Mouse (Mus musculus) spleen, postnatal 36 days (tissue): Measurements from ENCODE around the gene Itln1.

ENCODE experiments used
- DNase-seq, 2 experiments: peaks; one replicate each; pipeline ENCODE4 v3.0.0; 2022; ENCODE audit warnings: low spot score in 2 of 2, mixed read lengths in 1 of 2

Gene Itln1

DNA sequence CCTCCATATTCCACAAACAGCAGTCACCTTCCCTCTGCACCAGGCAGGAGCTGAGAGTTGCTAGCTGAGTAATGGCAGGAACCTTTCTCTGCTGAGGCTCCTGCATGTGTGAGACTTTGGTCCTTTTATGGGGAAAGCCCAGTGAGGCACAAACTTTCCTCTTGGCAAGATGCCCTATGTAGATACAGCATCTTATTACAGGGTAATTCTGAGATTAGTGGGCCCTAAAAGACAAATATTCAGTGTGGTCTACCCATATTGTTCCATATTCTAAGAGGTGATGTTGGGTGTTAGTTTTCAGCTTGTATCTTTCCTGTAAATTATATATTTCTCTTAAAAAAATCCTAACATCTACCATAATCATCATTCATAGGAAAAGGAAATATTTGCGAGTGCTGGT is at the start of gene Itln1:
Gene Itln1, minus strand, starts transcription at position 101 of the 400 bp plus-strand sequence.
- no peak for DNase-seq

DNA sequence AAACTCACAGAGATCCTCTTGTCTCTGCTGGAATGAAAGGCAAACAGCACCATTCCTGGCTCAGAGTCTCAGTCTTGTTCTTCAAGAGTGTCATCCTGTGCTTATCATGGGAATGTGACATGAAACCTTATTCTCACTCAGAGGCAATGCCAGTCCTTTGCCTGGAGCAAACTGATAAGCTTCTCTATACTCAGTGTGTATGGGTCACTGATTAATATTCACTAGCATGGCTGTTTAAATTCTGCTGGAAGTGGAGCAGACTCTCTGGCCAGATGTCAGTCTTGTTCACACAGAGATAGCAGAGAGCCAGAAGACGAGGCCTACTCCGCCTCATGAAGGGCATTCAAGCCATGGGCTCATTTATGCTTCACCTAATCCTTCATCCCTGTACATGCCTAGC is 49.5 kb upstream of the Itln1 start:
- DNase-seq, result no peak

DNA sequence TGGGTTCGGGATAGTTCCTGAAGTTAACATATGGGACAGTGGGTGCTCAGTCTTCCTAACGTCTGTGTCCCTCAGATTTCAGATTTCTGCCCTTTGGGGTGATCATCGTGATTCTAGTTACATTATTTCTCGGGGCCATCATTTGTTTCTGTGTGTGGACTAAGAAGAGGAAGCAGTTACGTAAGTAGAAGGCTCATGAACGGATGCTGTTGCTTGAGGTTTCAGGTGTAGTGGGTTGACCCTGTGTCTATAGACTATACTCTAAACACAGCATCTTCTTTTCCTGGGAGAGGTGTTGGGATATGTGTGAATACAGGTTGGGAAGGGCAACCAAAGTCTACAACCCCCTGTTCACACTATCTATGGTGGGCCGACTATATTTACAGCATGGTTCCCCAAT is 42.1 kb upstream of the Itln1 start:
- no peak for DNase-seq

DNA sequence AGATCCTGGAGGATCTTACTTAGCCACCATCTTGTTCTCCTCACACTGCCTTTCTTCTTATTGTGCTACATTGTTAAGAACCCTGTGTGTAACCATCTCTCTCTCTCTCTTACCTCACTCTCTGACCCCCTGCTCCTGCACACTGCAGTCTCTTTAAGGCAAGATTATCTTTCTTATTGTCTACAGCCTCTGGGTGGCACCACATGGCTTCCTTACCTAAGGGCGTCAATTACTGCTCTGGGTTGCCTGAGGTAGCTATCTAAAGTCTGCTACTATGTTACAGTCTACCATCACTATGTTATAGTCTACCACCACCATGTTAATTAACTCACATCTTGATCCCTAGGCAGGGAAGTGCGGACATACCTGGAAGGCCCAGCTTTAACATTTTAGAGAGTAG is 33.3 kb upstream of the Itln1 start:
- no peak for DNase-seq

DNA sequence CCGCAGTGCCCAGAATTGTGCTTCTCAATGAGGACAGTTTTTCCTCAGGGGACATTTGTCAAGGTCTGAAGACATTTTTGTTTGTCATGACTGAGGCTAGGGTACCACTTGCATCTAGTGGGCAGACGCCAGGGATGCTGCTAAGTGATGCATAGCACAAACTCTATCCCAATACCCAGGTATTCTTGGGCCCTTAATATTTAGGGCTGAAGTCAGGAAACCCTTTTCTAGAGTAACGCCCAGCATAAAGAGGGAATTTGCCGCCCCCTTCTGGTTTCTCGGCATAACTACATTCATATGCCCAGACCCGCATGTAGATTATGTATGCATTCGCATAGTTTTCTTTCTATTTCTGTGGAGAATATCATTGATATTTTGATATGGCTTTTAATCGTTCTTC is 31.7 kb upstream of the Itln1 start:
- peak; percentile 57 to 61 for DNase-seq

DNA sequence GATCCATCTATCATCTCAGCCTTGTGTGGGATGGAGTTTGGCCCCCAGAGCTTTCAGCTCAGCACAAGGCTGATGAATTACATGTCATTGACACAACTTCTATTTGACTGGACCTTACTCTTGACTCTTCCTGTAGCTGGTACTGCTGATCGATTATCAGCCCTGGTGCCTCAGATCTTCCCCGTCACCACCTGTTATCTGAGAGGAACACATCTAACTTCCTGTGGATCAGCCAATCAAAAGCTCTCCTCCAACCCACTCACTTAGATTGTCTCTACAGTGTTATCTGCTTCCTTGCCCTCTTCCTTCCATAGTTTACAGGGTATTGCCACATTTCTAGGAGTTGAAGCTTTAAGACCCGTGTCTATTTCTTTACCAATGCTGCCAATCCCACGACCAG is 30.8 kb upstream of the Itln1 start:
- no peak for DNase-seq

DNA sequence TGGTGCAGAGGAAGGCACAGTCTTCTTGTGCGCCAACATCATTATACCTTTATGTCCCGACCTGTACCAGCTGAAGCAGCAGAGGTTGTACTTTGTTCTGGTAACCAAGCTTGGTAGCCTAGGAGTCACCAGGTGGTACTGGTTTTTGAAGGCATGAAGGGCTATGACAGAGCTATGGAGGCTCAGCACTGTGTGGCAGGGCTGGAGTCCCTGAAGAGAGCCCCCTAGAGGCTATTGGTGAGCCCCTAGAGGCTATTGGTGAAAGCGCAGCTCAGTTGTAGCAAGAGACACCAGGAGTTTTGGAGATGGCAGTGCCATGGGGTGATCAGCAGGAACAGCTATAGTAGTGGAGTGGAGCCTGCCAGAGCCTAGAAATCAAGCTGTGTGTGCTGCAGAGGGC is 29.2 kb upstream of the Itln1 start:
- DNase-seq, result peak; percentile 45 to 48

DNA sequence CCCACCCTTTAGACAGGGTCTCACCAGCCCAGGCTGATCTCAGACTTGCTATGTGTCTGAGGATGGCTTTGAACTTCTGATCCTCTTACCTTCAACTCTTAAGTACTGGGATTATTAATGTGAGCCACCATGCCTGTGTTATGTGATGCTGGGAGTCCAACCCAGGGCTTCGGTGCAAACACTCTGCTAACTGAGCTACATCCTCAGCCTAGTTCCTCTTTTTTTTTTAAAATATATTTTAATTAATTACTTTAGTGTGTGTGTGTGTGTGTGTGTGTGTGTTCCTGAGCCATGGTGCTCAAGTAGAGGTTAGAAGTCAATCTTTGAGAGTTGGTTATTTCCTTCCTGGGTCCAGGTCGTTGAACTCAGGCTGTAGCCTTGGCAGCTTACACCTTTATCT is 27.9 kb upstream of the Itln1 start:
- DNase-seq, result peak in 1 of 2 experiments; percentile 46

DNA sequence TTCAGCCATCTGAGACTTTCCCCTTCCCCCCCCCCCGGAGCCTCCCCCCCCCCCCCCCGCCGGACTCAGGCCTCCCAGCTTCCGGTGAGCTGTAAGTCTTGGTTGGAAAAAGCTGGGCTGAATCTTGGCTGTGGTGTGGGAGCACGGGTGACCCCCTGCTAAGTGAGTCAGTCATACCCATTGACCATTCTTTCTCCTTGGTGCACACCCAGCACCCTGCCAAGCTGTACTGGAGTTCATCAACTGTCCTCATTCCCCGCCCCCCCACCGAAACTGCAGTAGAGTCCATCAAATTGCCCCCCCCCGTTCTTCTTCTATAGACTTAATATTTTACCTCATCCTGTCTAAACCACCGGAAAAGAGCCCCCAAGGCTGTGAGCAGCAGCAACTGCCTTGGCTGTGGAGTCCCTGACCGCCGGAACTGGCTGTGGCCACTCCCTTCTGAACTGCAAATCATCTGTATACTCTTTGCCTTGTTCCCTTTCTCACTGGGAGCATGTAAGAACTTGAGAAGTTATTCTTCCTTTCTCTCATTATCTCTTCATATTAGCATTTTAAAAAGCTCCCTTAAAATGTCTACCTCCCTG is 26.6 kb upstream of the Itln1 start:
- peak; percentile 66 to 70 for DNase-seq

DNA sequence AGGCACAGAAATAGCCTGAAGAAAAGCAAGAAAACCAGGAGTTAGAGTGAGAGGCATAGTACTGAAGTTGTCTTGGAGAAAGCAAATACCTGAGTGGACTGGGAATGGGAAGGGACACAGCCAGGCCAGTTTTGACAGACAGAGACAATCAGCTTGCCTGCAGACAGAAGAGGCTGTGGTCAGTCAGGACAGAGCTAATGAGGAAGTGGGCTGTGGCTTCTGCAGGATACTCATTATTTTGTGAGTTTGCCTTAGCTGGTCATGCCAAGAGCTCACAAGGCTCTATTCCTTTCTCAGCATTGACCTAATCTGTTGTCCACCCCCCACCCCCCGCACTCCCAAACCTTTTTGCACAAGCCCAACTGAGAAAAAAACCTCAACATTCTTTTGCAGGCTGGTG is 26.1 kb upstream of the Itln1 start:
- DNase-seq, result peak in 1 of 2 experiments; percentile 44

DNA sequence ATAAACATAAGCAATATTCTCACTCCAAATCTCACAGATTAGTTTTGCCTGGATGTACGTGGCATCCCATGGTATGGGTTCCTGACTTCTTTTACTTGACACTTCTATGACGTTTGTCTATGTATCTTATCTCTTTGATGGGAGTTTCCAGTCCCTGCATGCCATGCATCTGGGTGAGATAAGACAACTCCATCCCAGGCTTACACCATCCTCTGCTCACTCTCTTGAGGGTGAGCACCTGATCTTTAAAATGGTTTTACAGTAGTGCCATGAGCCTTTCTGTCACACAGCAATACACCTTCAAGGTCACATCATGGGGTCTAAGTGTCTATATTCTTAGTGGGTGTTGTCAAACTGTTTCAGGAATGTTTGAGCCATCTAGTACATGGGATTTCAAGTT is 25.2 kb upstream of the Itln1 start:
- DNase-seq, result no peak

DNA sequence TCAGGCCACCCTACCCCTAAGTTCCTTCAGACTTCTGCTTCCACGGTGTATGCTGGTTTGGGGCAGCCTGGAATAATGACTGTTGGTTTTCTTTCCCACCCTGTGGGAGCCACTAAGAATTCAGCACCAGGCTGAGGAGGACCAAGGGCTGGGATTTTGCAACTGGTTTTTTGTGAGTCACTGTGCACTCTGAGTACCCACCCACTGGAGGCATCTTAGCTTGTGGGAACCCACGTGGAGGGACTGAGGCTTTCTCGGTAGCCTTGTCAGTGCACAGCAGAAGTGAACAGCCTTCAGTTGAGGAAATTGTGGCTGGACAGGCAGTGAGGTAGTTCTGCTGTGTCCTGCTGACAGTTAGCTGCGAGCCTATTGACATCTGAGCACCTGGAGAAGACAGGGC is 23.8 kb upstream of the Itln1 start, which contains the start of gene Cd244a:
Gene Cd244a, plus strand, starts transcription at position 296 of the 400 bp plus-strand sequence.
- peak; percentile 56 to 57 for DNase-seq

DNA sequence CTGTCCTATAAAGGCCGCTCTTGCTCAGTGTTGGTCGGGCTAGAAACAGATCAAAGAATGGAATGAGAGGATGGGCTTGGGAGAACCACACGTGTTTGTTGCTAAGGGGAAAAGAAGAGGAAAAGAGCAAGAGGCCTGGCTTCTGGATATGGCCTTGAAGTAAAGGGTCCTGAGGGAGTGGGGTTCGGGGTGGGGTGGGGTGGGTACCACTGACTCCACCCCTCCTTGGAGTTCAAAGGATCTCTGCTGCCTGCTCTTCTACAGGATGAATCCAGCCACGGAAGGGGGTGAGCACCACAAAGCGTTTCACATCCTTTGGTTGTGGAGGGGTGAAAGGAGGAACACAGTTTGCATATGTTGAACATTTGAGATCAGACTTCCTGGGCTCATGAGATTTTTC is 23.3 kb upstream of the Itln1 start:
- peak in 1 of 2 experiments; percentile 30 for DNase-seq

DNA sequence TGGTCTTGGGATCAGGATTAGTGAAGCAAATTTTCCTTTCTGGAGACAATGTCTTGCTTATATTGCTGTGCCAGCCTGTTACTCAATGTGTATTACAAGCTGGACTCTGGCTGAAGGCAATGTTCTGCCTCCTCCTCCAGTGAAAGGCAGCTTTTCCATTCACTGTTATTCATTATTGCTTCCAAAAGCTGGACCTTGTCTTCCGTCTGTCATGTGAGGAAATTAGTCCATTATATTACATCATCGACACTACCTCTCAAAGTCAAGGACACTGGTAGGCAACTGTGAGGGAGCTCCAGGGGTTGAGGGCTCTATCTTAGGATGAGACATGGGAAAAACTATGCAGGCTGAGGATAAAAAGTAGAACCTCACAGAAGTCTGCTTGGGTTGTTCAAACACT is 21.3 kb upstream of the Itln1 start:
- no peak for DNase-seq

DNA sequence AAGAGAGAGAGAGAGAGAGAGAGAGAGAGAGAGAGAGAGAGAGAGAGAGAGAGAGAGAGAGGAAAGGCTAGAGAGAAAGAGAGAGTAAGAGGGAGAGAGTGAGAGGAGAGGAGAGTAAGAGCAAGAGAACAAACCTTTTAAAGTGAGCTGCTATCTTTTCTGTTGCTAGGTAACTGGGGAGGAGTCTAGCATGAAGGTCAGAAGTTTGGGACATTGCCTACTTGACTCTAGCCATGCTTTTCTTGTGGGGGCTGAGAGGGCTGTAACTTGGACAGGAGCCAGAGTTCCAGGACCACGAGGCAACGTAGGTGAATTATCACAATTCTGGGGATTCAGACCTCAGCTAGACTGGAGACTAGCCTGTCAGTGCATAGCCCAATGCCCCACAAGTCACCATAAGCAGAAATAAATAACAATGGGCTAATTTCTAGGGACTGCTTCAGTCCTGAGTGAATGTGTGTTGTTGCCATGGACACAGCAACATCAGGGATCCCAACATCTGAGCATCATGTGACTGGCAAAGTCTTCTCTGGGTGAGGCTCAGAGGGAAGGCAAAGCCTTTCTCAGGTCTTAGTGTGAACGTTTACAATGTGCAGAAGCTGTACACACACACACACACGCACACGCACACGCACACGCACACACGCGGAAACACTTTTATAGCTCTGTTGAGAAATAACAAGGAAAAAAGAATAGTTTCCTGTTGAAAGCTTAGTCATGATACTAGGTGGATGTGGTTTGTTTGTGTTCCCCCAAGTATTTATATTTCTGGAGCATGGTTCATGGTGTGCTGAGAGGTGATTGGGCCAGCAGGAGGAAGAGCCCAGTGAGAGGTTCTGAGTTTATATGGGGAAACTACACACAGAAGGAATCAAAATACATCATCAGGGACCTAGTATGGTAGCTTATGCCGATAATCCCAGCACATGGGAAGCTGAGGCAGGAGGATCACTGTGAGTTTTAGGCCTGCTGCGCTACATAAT is 18.6 kb upstream of the Itln1 start:
- DNase-seq, result no peak

DNA sequence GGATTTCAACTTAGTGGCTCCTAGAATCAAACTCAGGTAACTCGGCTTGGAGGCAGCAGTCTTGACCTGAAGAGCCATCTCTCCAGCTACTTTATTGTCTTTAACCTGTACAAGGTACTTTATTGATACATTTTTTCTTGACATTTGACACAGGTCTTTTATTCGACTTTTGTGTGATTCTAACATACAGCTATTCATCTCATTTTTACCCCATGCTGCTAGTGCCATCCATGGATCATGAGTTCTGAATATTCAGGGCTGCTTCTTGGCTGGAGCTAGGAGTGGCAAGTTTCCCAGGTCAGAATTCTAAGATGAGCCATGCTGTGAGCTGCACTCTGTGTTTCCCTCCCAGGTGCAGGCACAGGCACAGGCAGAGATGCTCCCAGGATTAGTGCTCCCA is 17.1 kb upstream of the Itln1 start:
- no peak for DNase-seq

DNA sequence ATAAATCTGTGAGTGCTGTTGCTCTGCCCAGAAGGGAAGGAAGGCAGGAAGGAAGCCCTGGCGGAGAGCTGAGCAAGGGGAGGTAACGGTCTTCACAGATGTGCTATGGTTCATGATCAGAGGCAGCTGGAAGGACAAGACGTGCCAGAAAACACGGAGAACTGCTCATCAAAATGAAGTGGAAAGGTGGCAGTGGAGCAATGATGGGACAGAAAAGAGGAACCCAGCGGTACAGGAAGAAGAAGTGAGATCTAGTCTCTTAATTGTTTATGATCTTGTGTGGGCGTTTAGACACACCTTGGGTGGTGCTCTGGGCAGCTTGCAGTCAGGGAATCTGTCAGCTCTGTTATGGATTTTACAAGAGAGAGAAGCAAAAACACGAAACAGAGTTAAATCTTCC is 16.2 kb upstream of the Itln1 start:
- peak; percentile 77 to 80 for DNase-seq

DNA sequence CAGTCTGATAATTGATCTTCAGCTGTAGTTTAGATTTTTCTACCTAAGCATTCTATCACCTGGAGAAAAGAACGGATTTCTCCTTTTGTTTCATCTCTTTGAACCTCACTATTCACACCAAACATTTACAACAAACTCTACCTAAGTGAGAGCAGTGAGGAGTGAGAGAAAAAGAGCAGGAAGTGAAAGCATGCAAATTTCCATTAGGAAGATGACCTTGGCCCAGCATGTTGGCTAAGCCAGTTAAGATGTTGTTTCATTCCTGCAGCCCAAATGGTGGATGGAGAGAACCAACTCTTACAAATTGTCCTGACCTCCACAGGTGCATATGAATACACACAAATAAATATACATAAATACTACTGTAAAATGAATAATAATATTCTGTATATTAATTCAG is 5.6 kb upstream of the Itln1 start:
- no peak for DNase-seq

DNA sequence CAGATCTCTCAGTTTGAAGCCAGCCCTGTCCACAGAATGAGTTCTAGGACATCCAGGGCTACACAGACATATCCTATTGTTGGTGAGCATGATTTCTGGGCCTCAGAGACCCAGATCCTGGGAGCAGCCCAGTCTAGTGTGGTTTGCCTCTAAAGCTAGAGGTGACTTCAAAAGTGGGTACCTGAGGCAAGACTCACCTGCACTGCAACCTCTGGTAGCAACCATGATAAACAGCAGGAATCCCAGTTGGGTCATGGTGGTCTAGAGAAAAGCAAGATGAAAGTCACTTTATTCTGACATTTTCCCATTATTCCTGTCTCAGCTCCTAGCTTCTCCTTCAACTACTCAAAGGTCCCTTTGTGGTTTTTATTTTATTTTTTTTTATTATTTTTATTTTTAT is 537 bp downstream of the Itln1 start:
- no peak for DNase-seq

DNA sequence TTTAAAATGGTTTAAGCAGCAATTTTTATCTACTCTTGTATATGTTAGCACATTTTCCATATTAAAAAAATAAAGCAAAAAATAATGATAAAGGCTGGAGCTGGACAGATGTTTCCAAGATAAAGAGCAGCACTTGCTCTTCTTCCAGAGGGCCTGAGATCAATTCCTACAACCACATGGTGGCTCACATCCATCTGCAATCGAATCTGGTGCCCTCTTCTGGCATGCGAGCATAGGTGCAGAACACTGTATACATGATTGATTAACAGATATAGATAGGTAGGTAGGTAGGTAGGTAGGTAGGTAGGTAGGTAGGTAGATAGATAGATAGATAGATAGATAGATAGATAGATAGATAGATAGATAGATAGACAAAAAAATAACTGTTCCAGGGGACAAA is 2.3 kb downstream of the Itln1 start:
- DNase-seq, result no peak

DNA sequence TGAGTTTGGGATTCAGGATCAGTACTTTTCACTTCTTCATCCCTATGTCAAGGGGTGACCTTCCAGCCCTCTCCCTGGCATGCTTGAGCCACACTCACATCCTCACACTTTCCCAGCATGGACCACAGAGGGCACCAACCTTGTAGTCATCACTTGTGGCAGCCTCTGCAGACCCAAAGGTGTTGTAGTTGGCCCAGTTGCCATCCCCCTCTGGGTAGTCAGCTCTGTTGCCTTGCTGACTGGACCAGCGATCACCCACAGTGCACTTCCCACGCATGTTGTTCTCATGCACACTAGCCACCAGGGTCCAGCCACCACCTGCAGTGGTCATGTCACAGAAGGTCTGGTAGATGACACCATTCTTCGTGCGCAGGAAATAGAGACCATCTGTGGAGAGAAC is 3.7 kb downstream of the Itln1 start:
- DNase-seq, result no peak

DNA sequence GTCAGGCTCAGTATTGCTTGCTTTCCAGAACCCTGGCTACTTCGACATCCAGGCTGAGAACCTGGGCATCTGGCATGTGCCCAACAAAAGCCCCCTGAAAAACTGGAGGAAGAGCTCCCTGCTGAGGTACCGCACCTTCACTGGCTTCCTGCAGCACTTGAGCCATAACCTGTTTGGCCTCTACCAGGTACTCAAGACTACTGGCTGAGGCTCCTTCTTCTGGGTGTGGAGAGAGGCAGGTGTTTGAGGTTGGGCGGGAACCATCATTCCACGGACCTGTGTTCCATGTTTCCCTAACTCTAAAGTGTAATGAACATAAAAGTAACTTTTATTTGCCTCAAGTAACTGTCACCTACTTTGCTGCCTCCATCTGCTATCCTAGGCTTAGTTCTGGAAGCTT is 19.5 kb downstream of the Itln1 start:
- no peak for DNase-seq

DNA sequence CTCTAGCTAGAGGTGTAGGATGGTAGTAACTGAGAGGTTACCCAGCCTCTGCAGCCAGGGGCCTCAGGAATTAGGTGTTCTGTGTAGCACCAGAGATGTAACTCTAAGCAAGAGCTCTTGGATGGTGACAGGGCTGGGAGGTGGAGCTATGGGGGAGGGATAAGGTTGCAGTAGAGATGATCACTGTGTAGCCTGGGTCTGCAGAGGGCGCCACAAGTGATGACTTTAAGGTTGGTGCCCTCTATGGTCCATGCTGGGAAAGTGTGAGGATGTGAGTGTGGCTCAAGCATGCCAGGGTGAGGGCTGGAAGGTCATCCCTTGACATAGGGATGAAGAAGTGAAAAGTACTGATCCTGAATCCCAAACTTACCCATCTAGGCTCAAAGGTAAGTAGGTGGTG is 20.1 kb downstream of the Itln1 start:
- peak in 1 of 2 experiments; percentile 30 for DNase-seq
